Mouse (Mus musculus) gastrocnemius, postnatal 10 days (tissue): ENCODE data around the gene Lipc. TPM values are rescaled to one million over a fixed set of nuclear protein-coding genes. Genes with fewer than 3 reads are reported as not detected.

Experiments
- DNase-seq: peaks from one replicate; pipeline ENCODE4 v3.0.0; 2021; ENCODE audit warnings: mixed read lengths
- microRNA-seq, 2 experiments: library from miRNA; unstranded; fragments of <30 nt; microRNA quantifications; one replicate each; pipeline ENCODE4 v1.2.0; 2021
- total RNA-seq, 2 experiments: library from RNA; stranded (reverse); gene quantifications; 2 replicates each; pipeline ENCODE4 v1.2.3; 2021

The Lipc gene
- total RNA-seq, 2 experiments from 2014 or later, result 1.2 TPM; not detected in 1

- DNase-seq, result no peak
Observed at GRCm38 (mm10) chr9:70817396-70817795, 134.6 kb downstream of the Lipc start.

- DNase-seq, result no peak
Observed at GRCm38 (mm10) chr9:70816701-70817305, 135.2 kb downstream of the Lipc start.

- no peak for DNase-seq
Observed at GRCm38 (mm10) chr9:70812551-70812950, 139.5 kb downstream of the Lipc start.

GRCm38 (mm10) chr9:70807714-70808113 lies 144.3 kb downstream of the Lipc start:
- DNase-seq, result peak; percentile 34

- DNase-seq, result no peak
Observed at GRCm38 (mm10) chr9:70806069-70806468, 146.0 kb downstream of the Lipc start.

GRCm38 (mm10) chr9:70802816-70803215 lies 149.2 kb downstream of the Lipc start:
- DNase-seq, result no peak

- no peak for DNase-seq
Observed at GRCm38 (mm10) chr9:70801761-70802160, 150.3 kb downstream of the Lipc start.

GRCm38 (mm10) chr9:70800588-70801315 lies 151.3 kb downstream of the Lipc start:
- DNase-seq, result no peak

- no peak for DNase-seq
Observed at GRCm38 (mm10) chr9:70795439-70795757, 156.6 kb downstream of the Lipc start.

GRCm38 (mm10) chr9:70794643-70795438 lies 157.2 kb downstream of the Lipc start:
- no peak for DNase-seq

GRCm38 (mm10) chr9:70790621-70791020 lies 161.4 kb downstream of the Lipc start:
- DNase-seq, result no peak

GRCm38 (mm10) chr9:70788705-70789104 lies 163.3 kb downstream of the Lipc start:
- DNase-seq, result no peak

- no peak for DNase-seq
Observed at GRCm38 (mm10) chr9:70782191-70782590, 169.8 kb downstream of the Lipc start.

- no peak for DNase-seq
Observed at GRCm38 (mm10) chr9:70775517-70775916, 176.5 kb downstream of the Lipc start.

GRCm38 (mm10) chr9:70760974-70761373 lies 191.1 kb downstream of the Lipc start:
- no peak for DNase-seq

GRCm38 (mm10) chr9:70751504-70752222 lies 200.4 kb downstream of the Lipc start:
- no peak for DNase-seq

Small RNA genes within 50 kb of the gene (microRNA-seq; reads per million reads assigned to microRNA genes)
- gene Gm25149, result 0 reads per million in 2 experiments

Other genes starting within 250 kb of the Lipc start
- gene Aqp9, start 216.5 kb upstream of the Lipc start, total RNA-seq, result under 1 TPM in 1 of 2 experiments, not detected in 1; 0.56 TPM